Mouse (Mus musculus) c-Kit-positive CD71-positive TER-119-negative erythroid progenitor cells, embryonic 14.5 days (primary cell): ENCODE measurements around the gene Qrfp.

ENCODE experiments used
- DNase-seq: peaks from one replicate; pipeline ENCODE4 v3.0.0-alpha.2; 2013; ENCODE audit warnings: low read depth

Gene Qrfp

DNA sequence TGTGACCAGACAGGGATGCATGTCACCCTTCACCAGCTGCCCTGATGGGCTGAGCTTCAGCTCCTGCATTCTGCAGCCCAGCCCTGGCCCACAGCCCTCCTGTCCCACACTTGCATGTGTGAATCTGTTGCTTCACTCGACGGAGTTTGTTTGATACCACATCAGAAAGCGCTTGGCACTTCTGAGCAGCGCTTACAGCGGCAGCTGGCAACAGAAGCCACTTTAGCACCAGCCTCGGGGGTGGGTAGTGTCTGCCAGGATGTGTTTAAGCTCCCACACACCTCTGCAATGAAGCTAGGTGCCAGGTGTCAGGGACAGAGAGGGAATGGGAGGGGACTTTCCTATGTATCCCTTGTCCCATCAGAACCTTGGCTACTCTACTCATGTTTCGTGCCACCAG is 4.3 kb upstream of the Qrfp start:
- DNase-seq, result no peak

DNA sequence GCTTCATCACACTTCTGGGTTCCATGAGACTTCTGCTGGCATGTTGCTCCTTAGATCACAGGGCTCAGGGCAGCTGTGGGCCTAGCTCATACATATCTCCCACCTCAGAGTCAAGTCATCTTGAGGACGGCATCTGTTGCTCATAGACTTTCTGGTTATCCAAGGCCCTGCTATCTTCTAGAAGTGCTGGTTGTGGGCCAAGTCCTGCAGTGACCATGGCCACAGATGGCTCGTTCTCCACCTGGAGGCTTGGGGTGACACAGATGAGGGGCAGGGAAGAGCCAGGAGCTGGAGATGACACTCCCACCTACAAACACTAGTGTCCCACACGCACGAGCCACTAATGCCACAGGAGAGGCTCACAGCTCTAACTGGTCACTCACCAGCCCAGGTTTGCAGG is 3.3 kb upstream of the Qrfp start:
- no peak for DNase-seq

DNA sequence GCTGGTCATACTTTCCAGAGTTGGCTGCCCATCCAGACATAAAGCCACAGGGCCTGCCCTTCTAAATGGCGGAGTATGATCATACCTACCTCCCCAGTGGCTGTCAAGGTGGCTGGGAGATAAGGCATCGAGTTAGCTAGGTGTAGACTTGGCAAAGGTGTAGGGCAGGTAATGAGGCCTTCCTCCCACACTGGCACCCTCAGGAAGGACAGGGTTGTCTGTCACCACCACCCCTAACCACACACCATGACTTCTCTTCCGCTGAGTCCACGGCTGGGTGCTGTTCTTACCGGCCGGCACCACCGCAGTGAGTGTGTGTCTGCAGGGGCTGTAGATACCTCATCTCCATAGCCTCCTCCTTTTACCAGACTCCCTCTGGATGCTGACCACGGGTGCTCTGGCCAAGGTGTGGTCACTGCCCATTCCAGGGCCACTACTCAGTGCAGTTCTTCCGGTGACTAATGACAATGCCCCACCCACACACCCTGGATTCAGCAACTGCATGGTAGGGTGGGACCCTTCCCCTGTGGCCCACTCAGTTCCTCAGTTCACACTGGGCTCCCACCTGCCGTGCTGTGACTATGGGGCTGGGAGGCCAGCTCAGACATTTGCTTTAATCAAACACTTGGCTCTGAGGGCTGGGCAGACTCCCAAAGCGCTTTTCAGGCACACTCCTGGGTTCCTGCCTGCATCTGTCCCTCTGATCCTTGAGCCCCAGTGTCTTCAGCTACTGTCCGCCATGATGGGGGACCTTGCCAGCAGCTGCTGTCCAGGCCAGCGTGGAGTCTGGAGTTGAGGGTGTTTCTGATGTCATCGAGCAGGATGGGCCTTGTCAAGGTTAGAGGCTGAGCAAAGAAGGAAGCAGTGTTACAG is 942 bp upstream of the Qrfp start:
- DNase-seq, result no peak

DNA sequence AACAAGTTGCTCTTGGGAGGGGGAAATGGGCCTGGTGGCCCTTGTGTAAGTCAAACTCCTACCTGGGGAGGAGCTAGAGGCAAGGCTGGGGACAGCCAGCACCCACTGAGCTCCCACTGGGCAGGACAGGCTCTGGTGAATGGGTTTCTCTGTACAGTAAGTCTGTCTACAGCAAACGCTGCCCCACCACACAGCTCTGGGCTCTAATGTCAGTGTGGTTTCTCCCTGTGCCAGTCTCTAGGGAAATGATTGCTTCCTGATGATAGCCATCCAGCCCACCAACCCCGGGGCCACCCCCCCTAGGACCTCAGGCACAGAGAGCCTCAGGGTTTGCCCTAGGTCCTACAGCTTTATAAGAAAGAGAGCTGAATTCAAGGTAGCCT is 1.0 kb downstream of the Qrfp start:
- DNase-seq, result no peak

DNA sequence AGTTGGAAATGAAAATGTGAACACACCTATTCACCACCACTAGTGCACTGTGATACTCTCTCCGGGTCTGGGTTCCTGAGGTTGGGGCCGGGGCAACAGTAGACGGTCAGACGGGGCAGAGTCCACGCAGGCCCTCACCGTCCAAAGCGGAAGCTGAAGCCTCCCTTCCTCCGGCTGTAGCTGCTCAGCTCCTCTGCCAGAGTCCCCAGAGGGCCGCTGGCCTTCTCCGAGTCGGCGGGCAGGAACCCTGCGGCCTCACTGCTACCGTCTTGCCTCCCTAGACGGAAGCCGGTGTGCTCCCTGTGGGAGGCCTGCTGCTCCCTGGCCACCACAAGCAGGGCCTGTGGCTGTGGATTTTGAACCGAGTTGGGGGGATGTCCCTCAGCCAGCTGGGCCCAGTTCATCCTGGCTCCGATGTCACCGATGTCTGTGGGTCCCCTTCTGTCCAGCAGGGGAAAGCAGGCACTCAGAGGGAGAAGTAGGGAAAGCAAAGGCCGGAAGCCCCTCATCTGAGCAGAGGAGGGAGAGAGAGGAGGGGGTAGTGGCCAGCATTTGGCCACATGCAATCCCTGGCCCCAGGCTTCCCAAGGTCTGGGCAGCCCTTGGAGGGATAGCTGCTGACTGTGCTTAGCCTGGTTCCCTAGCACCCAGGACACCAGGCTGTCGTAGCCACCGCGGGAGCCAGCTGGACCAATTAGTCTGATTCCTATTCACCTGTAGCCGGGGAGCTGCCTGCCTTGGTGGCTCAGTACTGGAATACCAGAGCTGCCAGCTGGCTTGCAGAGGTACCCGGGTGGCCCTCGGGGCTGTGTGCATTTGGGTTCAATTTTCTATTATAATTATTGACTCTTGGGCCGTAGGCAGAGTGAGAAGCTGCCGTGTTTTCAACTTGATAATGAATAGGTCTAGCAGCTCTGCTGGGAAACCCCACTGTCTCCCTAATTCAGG is 1.7 kb downstream of the Qrfp start:
- DNase-seq, result no peak

DNA sequence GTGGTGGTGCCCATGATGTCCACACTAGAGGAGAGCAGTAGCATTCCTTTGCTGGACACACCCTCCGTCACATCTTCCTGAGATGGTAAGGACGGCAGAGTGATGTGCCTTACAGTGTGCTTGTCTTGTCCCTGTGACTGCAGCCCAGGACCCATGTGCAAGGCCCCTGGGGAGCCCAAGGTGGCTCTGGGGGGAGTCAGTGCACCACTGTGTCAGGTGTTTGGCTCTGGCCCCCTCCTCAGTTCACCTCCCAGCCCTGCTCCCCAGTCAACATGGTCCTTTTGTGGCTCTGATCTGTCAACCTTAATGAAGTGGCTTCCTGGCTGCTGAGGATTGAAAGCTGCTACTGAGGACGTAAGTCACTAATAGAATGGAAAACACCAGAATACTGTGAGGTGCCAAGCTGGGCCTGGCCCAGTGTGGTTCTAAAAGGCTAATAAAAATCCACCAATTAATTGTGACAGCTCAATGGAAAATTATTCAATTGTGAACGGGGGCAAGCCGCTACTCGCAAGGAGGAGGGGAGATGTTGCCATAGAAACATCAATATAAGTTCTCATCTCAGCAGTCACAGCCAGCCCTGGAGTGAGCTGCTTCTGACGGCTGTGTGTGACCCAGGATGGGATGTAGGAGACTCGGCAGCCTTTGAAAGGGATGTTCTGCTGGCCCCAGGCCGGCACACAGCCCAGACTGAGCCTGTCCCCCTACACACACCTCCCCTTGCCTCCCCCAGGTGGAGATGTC is 3.6 kb downstream of the Qrfp start:
- no peak for DNase-seq

DNA sequence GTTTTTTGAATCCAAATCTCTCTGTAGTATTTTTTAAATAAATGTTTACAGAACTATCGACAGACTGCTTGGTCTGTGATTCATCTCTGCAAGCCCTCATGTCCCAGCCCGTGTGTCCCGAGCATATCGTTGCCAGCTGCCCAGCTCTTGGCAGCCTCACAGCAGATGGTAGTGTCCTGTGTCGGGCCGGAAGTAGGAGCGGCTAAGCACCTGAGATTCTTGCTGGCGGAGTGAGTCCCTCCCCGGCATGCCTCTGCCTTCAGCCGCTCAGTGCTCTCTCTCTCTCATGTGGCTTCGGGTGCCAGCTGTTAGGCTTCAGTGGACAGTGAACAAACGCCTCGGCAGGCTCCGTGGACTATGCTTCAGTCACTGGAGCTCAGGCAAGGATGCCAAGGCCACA is 6.9 kb downstream of the Qrfp start:
- DNase-seq, result no peak

DNA sequence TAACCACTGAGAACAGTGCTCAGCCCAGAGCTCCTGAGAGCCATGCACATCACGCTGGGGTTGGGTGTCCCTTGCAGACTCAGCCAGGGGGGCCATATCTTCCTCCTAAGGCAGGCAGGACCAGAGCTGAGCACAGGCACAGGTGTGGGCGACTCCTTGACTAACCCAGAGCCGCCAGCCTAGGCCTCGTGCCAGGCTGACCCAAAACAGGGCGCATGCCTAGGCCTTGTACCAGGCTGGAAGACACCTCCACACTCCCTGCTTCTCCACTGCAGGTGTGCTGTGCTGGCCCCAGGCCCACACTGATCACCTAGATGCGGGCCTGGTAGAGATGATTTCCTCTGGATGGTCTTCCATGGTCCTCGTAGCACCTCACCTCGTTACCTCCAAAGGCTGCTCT is 7.6 kb downstream of the Qrfp start:
- DNase-seq, result no peak

DNA sequence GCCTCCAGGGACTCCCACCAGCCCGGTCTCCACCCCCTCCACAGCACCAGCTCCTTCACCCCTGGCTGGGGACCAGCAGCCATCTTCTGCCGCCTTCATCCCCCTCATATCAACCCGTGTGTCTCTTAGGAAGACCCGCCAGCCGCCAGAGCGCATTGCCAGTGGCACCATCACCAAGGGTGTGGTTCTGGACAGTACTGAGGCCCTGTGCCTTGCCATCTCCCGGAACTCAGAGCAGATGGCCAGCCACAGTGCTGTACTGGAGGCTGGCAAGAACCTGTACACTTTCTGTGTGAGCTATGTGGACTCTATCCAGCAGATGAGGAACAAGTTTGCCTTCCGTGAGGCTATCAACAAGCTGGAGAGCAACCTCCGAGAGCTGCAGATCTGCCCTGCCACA is 9.0 kb downstream of the Qrfp start:
- DNase-seq, result no peak

DNA sequence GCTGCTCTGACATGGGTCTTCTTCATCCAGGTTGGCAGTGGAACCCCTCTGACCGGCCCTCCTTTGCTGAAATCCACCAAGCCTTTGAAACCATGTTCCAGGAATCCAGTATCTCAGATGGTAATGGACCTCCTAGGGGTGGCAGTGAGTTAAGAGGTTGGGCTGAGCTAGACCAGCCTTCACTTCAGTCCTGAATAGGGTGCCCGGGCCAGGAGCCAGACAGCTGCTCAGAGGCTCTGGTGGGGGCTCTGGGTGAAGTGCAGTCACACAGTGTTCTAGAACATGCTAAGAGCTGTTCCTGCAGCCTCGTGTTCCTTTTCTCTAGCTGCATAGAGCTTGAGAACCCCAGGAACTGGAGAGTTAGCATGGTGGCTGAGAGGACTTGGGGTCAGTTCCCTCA is 13.4 kb downstream of the Qrfp start:
- no peak for DNase-seq

DNA sequence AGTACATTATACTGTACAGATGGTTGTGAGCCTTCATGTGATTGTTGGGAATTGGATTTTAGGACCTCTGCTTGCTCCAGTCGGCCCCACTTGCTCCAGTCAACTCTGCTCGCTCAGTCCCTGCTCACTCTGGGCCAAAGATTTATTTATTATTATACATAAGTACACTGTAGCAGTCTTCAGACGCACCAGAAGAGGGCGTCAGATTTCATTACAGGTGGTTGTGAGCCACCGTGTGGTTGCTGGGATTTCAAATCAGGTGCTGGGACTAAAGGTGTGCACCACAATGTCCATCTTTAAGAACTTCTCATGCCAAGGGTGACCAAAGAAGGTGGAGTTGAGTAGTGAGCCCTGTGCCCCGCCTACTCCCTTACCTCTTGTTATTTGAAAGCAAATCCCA is 17.8 kb downstream of the Qrfp start:
- DNase-seq, result no peak

DNA sequence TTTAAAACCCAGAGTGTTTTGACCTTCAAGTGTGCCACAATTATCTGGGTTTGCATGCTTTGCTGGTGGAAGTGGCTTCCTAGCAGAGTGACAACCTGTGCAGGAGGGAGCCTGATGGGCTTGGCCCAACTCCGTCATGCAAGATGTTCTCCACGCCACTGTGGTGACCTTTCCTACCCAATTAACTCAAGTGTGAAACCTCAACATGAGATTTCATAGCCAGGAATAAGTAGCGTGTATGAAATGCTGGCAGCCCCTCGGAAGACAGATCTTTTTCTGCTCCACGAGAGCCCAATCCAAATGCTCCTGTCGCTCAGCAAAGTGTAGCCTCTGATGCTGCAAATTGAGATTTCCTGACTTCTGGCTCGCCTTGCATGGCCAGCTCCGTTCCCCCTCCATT is 19.1 kb downstream of the Qrfp start:
- DNase-seq, result no peak

DNA sequence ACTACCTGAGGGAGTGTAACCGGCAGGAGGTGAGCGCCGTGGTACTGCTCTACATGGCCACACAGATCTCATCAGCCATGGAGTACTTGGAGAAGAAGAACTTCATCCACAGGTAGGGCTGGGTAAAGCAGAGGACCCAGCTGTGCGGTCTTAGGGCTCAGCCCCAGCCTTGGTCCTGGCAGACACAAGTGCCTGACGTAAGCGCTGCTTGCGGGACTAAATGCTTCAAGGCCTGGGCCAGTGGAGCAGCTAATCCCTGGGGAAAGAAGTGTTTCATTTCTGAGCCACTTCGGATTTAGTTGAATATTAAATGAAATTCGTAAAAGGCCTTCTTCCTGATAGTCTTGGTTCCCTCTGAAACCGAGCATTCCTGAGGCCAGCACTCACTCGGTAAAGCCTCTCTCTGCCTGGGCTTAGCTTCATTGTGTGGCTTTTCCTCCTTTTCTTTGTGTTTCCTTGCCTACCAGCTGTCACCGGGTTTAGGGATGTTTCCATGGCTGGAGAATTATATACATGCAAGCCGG is 19.6 kb downstream of the Qrfp start:
- DNase-seq, result no peak

DNA sequence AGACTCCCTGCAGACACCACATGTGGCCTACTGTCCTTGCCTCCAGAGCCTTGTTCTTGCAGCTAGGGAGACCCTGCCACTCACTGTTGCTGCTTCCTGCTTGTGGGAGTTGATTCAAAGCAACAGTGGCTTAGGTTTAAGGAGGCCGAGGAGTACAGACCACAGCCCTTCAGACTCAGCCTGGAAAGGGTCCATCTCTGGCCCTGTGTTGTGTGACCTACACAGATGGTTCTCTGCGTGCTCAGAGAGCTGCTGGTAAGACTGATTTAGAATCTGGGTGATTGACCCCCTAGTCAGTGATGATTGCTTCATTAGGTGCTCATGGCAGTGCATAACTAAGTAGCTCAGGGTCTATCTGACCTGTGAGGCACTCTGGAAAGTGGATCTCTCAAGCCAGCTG is 21.2 kb downstream of the Qrfp start:
- DNase-seq, result no peak

DNA sequence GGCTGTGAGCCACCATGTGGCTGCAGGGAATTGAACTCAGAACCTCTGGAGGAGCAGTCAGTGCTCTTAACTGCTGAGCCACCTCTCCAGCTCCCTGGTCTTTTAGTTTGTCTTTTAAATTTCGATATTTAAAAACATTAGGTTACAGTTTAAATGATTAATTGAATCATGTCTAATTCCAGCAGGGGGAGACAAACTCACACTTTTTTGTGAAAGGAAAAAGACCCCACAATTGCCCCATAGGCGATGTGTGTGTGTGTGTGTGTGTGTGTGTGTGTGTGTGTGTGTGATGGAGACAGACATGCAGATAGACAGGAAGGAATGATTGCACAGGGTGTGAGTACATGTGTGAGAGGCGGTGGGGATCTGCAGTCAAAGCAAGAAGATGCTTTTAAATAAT is 22.2 kb downstream of the Qrfp start:
- no peak for DNase-seq

DNA sequence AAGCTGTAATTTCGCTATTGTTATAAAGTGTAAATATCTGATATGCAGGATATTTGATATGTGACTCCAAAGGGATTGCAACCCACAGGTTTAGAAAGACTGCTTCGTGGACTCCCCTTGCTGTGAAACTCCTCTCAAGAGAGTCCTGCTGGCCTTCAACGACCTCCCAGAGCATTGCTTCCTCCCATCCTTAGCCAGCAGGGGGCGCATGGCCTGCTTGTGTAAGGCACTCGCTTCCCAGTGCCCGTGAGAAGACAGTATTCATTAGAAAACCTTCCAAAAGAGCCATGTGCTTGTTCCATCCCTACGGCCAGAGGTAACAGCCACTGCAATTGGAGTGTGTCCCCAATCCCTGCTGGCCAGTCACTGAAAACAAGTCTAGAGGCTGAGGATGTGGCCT is 23.4 kb downstream of the Qrfp start:
- DNase-seq, result peak; percentile 65

DNA sequence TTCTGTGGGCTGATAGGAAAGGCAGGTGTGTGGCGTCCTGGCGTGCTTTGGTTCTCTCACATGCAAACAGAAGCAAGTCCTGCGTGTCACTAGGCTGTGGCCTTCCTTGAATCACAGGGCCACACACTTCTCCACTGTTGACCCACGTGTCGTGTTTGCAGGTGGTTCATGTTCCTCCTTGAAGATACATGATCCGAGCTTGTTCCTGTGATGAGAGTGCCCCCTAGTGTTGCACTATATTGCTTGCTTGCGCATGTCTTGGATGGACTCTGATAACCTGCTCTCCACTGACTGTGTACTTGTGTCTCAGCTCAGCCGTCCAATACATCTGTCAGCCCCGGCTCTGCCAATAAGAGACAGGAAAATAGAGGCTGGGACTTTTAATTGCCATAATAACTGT is 25.3 kb downstream of the Qrfp start:
- peak; percentile 62 for DNase-seq

DNA sequence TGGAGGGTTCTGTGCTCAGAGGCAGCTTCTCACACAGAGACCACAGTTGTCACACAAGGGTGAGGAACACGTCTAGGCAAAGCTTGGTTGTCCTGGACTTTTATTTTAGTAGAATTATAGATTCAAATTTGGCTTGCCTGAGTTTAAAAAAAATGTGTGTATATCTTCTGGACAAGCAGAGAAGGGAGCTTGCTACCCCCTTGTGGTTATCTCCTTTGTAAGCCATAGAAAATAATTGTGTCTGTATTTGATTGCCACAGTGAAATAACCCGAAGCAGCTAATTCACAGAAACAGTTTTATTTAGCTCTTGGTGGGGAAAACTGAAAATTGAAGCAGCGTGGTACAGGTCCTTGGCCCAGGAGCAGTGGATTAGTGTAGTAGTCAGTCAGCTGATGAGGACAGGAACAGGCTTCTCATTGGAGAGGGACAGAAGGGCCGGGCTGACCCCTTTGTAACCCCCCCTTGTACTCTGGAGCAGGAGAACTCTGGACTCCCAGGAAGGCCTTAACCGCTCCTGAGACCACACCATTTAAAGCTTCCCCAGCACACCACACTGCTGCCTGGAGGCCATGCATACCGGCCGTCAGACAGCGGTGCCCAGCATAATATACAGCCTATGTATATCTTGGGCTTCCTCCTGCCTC is 27.3 kb downstream of the Qrfp start:
- no peak for DNase-seq

DNA sequence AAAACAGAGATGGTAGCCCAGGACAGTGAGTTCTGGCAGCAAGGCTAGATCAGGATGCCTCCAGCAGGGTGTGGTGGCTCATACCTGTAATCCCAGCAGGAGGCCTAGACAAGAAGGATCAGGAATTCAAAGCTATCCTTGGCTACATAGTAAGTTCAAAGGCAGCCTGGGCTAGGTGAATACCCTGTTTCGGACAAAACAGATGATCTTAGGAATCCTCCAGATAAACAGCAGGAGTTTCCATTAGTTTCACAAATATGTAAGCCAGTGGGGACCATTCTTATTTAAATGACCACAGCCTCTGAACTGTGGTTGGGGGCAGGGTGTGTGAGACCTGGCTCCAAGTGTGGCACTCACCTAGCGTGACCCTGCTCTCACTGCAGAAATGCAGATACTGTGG is 31.1 kb downstream of the Qrfp start:
- DNase-seq, result no peak

DNA sequence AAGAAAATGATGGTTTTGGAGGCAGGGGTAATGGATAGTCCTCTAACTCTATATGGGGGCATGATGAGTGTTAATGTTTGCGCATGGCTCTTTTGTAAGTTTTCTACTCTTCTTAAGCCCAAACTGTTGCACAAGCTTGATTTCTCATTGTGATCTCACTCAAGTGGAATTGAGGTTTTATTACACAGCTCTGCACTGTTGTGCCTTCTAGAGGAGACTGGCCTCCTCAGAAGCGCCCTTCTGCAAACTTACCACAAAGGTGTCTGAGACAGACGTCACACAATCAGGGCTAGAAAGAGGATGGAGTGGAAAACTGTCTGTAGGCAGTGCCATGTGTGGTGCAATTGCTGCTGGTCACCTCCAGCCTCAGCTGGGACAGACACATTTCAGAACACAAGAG is 33.9 kb downstream of the Qrfp start:
- DNase-seq, result no peak

DNA sequence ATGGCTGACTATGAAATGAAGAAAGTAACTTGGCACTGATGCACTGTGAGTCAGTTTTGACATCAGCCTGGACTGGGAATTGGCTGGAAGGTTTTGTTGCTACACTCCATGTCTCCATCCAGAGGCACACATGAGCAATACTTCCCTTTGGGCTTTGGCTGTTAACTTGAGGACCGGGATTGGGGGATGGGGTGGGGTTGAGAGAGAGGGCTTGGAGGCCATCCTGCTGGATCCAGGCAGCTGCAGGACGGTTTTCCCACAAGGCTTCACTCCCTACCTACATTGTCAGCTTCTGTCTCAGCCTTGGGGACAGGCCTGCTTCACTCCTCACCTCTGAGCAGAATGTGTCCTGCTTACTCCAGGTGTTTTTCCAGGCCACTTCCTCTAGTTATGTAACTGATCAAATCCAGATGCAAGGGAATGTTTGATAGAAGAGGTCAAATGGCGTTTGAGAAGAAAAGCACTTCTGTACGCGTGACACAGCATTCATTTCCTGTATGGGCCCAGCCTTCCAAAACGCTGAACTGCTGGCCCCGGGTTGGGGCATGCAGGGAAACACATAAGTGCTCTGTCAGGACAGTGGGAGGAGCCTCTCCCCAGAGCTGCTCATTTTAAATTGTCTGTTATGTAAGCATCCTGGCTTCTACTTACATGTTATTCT is 39.5 kb downstream of the Qrfp start:
- DNase-seq, result no peak
